Mouse (Mus musculus): ENCODE measurements at regions not wholly inside any gene's neighbourhood (a gene's known extent, or its start where the extent isn't known, plus 50 kb on each side); places are given as distances from the start of the nearest gene placed in this dataset.

DNA sequence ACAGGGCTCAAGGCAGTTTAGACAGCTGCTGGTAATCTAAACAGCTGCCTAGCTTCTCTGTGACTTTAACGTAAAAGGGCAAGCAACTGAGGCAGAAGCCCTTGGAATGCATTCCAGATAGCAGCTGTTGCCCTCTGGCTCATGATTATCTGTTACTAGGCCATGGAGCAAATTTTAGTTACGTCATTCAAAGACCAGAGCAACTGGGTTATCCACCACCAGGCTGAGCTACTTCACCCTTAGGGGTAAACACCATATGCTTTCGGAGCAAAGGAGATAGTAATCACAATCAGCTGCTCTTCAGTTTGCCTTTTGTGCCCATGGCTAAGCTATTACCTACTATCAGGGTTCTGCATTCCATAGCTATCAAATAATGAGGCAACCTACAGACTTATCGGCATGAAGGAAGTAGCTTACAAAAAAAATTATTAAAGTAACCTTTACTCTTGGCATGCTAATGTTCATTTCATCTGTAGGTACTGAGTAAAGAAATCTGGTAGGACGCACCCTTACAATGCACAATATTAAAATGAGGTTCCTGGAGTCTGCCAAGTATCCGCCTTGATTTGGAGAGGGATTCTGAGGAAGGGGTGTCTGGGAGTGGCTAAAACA lies 212.2 kb downstream of the Car2 start:
- H3K27me3 ChIP-seq (ENCODE audit: control insufficient read depth, insufficient read depth, low read length), result no peaks in the 10 kb centered on the region
- no peak overlapping the region for H3K9ac ChIP-seq (replicated peaks; ENCODE audit: low read depth, low read length)
- no peaks in the 10 kb centered on the region for H3K36me3 ChIP-seq (ENCODE audit: control insufficient read depth, insufficient read depth, low read length)
- no peak overlapping the region for H3K4me3 ChIP-seq (ENCODE audit: low read depth, low read length)
- no peak for ATAC-seq (ENCODE audit: low read depth)
- WGBS, result 76% methylated on average over 6 of the region's 6 CpGs
- H3K4me1 ChIP-seq (ENCODE audit: control insufficient read depth, insufficient read depth, low read length), result no peaks in the 10 kb centered on the region
- no peak overlapping the region for H3K27ac ChIP-seq (ENCODE audit: low read depth, low read length)
- H3K4me2 ChIP-seq (ENCODE audit: low read depth, low read length), result no peak overlapping the region
- H3K9me3 ChIP-seq (ENCODE audit: control insufficient read depth, low read length), result no peaks in the 10 kb centered on the region

DNA sequence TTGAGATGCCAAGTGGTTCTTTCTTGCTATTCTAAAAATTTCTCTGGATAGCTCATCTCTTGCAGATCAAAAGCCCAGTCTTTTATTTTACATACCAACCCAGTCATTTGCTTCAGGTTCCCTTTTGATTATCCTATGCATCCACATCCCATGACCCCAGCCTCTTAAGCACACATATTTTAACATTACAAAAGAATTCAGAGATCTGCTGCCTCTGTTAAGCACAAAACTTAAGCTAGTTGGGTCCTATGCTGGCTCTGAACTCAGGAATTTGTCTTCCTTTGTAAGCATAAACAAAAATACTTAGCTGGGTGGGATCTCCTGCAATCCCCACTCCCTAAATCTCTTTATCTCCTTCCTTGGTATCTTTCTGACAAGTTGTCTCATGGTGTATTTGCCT lies 212.9 kb downstream of the Car2 start:
- ATAC-seq (ENCODE audit: low read depth), result no peak
- no peak overlapping the region for H3K9ac ChIP-seq (replicated peaks; ENCODE audit: low read depth, low read length)

GRCm38 (mm10) chr3:15105627-15106026 lies 219.6 kb downstream of the Car2 start:
- no peak overlapping the region for H3K4me3 ChIP-seq (ENCODE audit: low read depth, low read length)
- H3K27ac ChIP-seq (ENCODE audit: low read depth, low read length), result no peak overlapping the region
- no peaks in the 10 kb centered on the region for H3K27me3 ChIP-seq (ENCODE audit: control insufficient read depth, insufficient read depth, low read length)
- no peaks in the 10 kb centered on the region for H3K9me3 ChIP-seq (ENCODE audit: control insufficient read depth, low read length)
- no peaks in the 10 kb centered on the region for H3K36me3 ChIP-seq (ENCODE audit: control insufficient read depth, insufficient read depth, low read length)
- ATAC-seq (ENCODE audit: low read depth), result no peak
- H3K4me2 ChIP-seq (ENCODE audit: low read depth, low read length), result no peak overlapping the region
- no peaks in the 10 kb centered on the region for H3K4me1 ChIP-seq (ENCODE audit: control insufficient read depth, insufficient read depth, low read length)
- no peak overlapping the region for H3K9ac ChIP-seq (replicated peaks; ENCODE audit: low read depth, low read length)
- WGBS, result 53% methylated on average over 4 of the region's 4 CpGs

More for the DNA sequence above, 212.9 kb downstream of the Car2 start:
- H3K27me3 ChIP-seq (ENCODE audit: control insufficient read depth, insufficient read depth, low read length), result no peaks in the 10 kb centered on the region
- no peaks in the 10 kb centered on the region for H3K4me1 ChIP-seq (ENCODE audit: control insufficient read depth, insufficient read depth, low read length)
- H3K36me3 ChIP-seq (ENCODE audit: control insufficient read depth, insufficient read depth, low read length), result no peaks in the 10 kb centered on the region
- H3K9me3 ChIP-seq (ENCODE audit: control insufficient read depth, low read length), result no peaks in the 10 kb centered on the region
- H3K27ac ChIP-seq (ENCODE audit: low read depth, low read length), result no peak overlapping the region
- H3K4me3 ChIP-seq (ENCODE audit: low read depth, low read length), result no peak overlapping the region
- no peak overlapping the region for H3K4me2 ChIP-seq (ENCODE audit: low read depth, low read length)

DNA sequence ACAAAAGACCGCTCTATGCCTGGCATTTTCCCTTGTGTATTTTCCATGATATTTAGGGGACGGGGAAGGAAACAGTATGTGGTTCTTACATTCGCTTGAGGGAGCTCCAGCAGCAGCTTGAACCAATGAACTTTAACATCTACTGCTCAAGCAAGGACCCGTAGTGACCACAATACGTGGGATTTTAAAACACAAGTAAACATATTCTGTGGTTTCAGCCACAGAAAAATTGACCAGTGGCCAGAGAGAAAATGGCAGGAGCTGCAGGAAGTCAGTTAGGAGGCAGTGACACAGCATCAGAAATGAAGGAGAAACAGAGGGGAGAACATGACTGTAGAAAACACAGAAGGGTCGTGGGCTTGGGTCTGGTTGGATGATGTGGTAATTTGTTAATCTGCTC lies 220.2 kb downstream of the Car2 start:
- H3K4me1 ChIP-seq (ENCODE audit: control insufficient read depth, insufficient read depth, low read length), result no peaks in the 10 kb centered on the region
- 91% methylated on average over 6 of the region's 6 CpGs for WGBS
- H3K4me3 ChIP-seq (ENCODE audit: low read depth, low read length), result no peak overlapping the region
- H3K9me3 ChIP-seq (ENCODE audit: control insufficient read depth, low read length), result no peaks in the 10 kb centered on the region
- H3K4me2 ChIP-seq (ENCODE audit: low read depth, low read length), result no peak overlapping the region
- ATAC-seq (ENCODE audit: low read depth), result no peak
- H3K9ac ChIP-seq (replicated peaks; ENCODE audit: low read depth, low read length), result no peak overlapping the region
- H3K36me3 ChIP-seq (ENCODE audit: control insufficient read depth, insufficient read depth, low read length), result no peaks in the 10 kb centered on the region
- no peak overlapping the region for H3K27ac ChIP-seq (ENCODE audit: low read depth, low read length)
- no peaks in the 10 kb centered on the region for H3K27me3 ChIP-seq (ENCODE audit: control insufficient read depth, insufficient read depth, low read length)

GRCm38 (mm10) chr3:15107301-15107700 lies 221.2 kb downstream of the Car2 start:
- Histone ChIP-seq H3K9me3 (ENCODE audit: control insufficient read depth, low read length) (no peaks in the 10 kb centered on the region), H3K4me1 (ENCODE audit: control insufficient read depth, insufficient read depth, low read length) (no peaks in the 10 kb centered on the region), H3K9ac (replicated peaks; ENCODE audit: low read depth, low read length) (no peak overlapping the region), H3K4me2 (ENCODE audit: low read depth, low read length) (no peak overlapping the region), H3K4me3 (ENCODE audit: low read depth, low read length) (no peak overlapping the region), H3K27ac (ENCODE audit: low read depth, low read length) (no peak overlapping the region), H3K36me3 (ENCODE audit: control insufficient read depth, insufficient read depth, low read length) (no peaks in the 10 kb centered on the region), H3K27me3 (ENCODE audit: control insufficient read depth, insufficient read depth, low read length) (no peaks in the 10 kb centered on the region)
- 89% methylated on average over 5 of the region's 5 CpGs for WGBS
- ATAC-seq (ENCODE audit: low read depth), result no peak

DNA sequence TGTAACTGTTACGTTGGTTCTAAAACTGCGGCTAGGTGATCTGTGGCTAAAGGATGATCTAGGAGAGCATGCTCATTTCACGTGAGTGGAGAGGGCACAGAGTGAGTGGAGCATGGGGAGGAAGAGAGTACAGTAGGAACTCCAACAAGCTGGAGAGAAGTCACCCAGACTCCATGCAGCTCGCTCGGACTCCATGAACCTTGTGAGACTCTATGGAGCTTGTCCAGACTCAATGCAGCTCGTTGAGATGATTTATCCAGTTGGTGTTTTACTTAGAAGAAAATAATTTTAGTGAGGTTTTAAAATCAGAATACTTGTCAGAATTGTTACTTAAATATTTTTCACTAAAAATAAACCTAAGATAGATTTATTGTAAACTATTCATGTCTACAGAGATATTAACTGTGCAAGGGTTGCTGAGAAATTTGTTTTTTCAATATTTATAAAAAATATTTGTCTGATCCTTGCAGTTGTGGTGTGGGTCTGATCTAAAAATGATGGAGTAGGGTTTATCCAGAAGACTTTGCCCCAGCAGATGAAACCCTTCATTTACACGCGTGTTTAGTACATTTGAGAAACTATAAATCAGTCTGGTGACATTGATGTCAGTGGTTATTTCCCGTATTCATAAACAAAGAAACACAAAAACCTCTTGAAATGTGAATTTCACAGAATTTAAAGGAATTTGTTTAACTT lies 222.3 kb downstream of the Car2 start:
- WGBS, result 87% methylated on average over 9 of the region's 9 CpGs
- no peaks in the 10 kb centered on the region for H3K27me3 ChIP-seq (ENCODE audit: control insufficient read depth, insufficient read depth, low read length)
- H3K36me3 ChIP-seq (ENCODE audit: control insufficient read depth, insufficient read depth, low read length), result no peaks in the 10 kb centered on the region
- H3K9ac ChIP-seq (replicated peaks; ENCODE audit: low read depth, low read length), result no peak overlapping the region
- H3K27ac ChIP-seq (ENCODE audit: low read depth, low read length), result no peak overlapping the region
- H3K4me2 ChIP-seq (ENCODE audit: low read depth, low read length), result no peak overlapping the region
- H3K9me3 ChIP-seq (ENCODE audit: control insufficient read depth, low read length), result no peaks in the 10 kb centered on the region
- ATAC-seq (ENCODE audit: low read depth), result no peak
- no peak overlapping the region for H3K4me3 ChIP-seq (ENCODE audit: low read depth, low read length)
- no peaks in the 10 kb centered on the region for H3K4me1 ChIP-seq (ENCODE audit: control insufficient read depth, insufficient read depth, low read length)

DNA sequence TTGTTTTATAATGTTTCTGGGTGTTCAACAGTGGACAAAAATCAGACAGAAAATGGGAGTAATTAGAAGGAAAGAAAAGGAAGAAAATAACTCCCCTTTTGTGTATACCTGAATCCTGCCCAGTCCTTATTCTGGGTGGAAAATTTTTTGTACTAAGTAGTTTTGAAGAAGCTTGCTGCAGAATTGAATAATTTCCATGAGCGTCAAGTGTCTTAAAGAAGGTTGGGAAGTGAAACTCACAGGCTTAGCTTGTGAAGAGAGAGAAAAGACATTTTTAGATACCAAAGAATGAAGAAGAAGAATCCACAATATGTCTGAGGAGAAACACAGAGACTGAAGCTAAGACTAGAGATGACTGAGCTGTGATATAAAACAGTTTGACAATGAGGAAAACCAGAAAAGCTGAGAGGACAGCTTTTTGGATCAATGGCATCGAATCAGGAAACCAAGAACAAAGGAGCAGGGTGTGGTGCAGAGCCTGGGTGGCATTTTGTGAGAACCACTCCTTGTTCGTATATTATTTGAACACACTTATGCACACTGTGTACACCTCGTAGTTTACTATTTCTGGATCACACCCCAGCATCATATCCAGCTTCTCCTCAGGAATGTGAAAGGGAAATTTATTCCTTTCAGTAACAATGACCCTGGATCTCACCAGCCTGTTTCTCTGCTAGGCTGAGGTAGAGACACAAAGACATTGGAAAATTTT lies 221.9 kb downstream of the Gm9733 start:
- no peak for ATAC-seq (ENCODE audit: low read depth)
- Histone ChIP-seq H3K9ac (replicated peaks; ENCODE audit: low read depth, low read length) (no peak overlapping the region), H3K9me3 (ENCODE audit: control insufficient read depth, low read length) (no peaks in the 10 kb centered on the region), H3K4me1 (ENCODE audit: control insufficient read depth, insufficient read depth, low read length) (no peaks in the 10 kb centered on the region), H3K36me3 (ENCODE audit: control insufficient read depth, insufficient read depth, low read length) (no peaks in the 10 kb centered on the region), H3K4me3 (ENCODE audit: low read depth, low read length) (no peak overlapping the region), H3K27me3 (ENCODE audit: control insufficient read depth, insufficient read depth, low read length) (no peaks in the 10 kb centered on the region), H3K27ac (ENCODE audit: low read depth, low read length) (no peak overlapping the region), H3K4me2 (ENCODE audit: low read depth, low read length) (no peak overlapping the region)
- WGBS, result 72% methylated on average over 4 of the region's 4 CpGs

DNA sequence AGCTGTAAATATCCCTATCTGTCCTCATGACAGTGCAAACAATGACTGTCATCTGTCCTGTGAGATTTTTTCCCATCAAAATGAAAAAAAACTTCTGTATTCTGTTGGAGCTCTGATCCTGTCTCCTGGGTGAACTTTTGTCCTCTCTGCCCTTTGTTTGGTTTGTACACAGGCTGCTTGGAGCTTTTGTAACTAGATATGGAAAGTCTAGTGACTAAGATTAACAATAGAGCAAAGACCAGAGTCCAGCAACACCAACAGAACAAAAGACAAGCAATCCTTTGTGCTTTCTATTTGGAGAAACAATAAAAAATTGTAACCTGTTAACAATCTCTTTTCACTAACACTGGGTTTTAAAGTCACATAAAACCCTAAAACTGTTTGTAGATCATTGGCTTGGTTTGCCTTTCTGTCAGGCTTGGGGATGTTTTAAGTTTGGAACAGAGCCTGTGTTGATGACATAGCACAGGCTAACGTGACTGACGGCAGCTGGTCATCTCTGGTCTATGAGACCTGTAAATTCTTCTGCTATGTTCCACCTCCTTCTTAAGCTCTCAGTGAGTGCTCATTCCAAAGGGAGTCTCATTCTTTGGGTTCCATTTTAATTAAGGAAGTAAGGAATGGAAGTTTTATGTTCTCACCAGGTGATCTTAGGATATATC lies 219.8 kb downstream of the Gm9733 start:
- no peaks in the 10 kb centered on the region for H3K27me3 ChIP-seq (ENCODE audit: control insufficient read depth, insufficient read depth, low read length)
- no peak overlapping the region for H3K9ac ChIP-seq (replicated peaks; ENCODE audit: low read depth, low read length)
- H3K27ac ChIP-seq (ENCODE audit: low read depth, low read length), result no peak overlapping the region
- no peaks in the 10 kb centered on the region for H3K36me3 ChIP-seq (ENCODE audit: control insufficient read depth, insufficient read depth, low read length)
- no peak overlapping the region for H3K4me2 ChIP-seq (ENCODE audit: low read depth, low read length)
- ATAC-seq (ENCODE audit: low read depth), result no peak
- no peaks in the 10 kb centered on the region for H3K4me1 ChIP-seq (ENCODE audit: control insufficient read depth, insufficient read depth, low read length)
- no peaks in the 10 kb centered on the region for H3K9me3 ChIP-seq (ENCODE audit: control insufficient read depth, low read length)
- WGBS, result 26% methylated on average over 2 of the region's 2 CpGs
- no peak overlapping the region for H3K4me3 ChIP-seq (ENCODE audit: low read depth, low read length)

Data from neural tube, embryonic 14.5 days (tissue).